ENCODE assay signal across 12 mouse cellular contexts in the genomic region with DNA sequence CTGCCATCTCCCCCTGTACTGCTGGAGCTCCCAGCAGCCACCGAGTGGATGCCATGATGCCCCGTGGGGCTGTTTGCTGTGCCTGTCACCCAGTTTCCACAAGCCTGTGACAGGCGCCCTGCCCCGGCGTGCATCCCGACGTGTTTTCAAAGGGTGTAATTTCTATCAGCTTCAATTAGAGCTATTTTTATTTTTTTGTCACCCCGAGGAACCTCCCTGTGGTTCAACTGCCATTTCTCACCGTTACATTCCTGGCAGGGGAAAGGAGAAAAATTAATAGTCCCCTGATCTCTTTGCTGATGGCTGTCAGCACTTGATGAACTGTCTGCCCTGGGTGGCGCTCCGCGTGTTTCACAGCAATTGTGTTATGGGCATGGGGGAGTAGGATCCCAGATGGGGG.
DNase-seq lines count a peak whose midpoint lies in the region; ATAC-seq and TF ChIP-seq lines count a peak whose summit lies in the region.
"Had no signal": no experiment of that assay in that cellular context is flagged by ENCODE, and none has a peak within 500 bp of the region (broad histone marks: within the 10 kb centered on the region; RNA-seq: fewer than 3 reads in every experiment).

No protein-coding gene starts in this region.

- peak overlapping the region; percentile 34 for H3K9ac ChIP-seq in liver, embryonic 13.5 days
- H3K9ac ChIP-seq in liver, embryonic 11.5 days (ENCODE audit: low read depth, low read length): no peak overlapping the region
- H3K9ac ChIP-seq in forebrain, embryonic 16.5 days (replicated peaks; ENCODE audit: low read depth, low read length): peak overlapping the region; percentile 26; the same call in 1 of the 2 replicates
- no peak overlapping the region for H3K9ac ChIP-seq in liver, postnatal 0 days (replicated peaks)
- H3K9ac ChIP-seq in neural tube, embryonic 14.5 days (replicated peaks; ENCODE audit: low read depth, low read length): no peak overlapping the region

- TF ChIP-seq CTCF in liver, postnatal 0 days (IDR thresholded peaks at IDR 0.05; ENCODE audit: low read depth): no peak
- TF ChIP-seq CTCF in lung, adult 2 months (IDR thresholded peaks at IDR 0.05; ENCODE audit: insufficient read depth, low read length): no peak

- peaks cover 72% of the 10 kb centered on the region for H3K4me1 ChIP-seq in liver, embryonic 13.5 days (replicated peaks)
- H3K4me1 ChIP-seq in liver, embryonic 11.5 days (replicated peaks; ENCODE audit: control insufficient read depth, insufficient read depth, low read length): peaks cover 39% of the 10 kb centered on the region
- H3K4me1 ChIP-seq in forebrain, embryonic 16.5 days (replicated peaks; ENCODE audit: control insufficient read depth, insufficient read depth, low read length): peaks cover 60% of the 10 kb centered on the region
- H3K4me1 ChIP-seq in liver, postnatal 0 days (ENCODE audit: insufficient read depth): peaks cover 9% of the 10 kb centered on the region
- H3K4me1 ChIP-seq in neural tube, embryonic 14.5 days (ENCODE audit: control insufficient read depth, insufficient read depth, low read length): peaks cover 58% of the 10 kb centered on the region
- no peaks in the 10 kb centered on the region for H3K4me1 ChIP-seq in lung, adult 2 months (ENCODE audit: control insufficient read depth, insufficient read depth, low read length)

- H3K9me3 ChIP-seq in liver, embryonic 13.5 days (replicated peaks): peaks cover 2% of the 10 kb centered on the region; the same call in 1 of the 2 replicates
- no peaks in the 10 kb centered on the region for H3K9me3 ChIP-seq in liver, embryonic 11.5 days (ENCODE audit: control insufficient read depth, low read length)
- H3K9me3 ChIP-seq in forebrain, embryonic 16.5 days (ENCODE audit: control insufficient read depth, low read length): no peaks in the 10 kb centered on the region
- H3K9me3 ChIP-seq in liver, postnatal 0 days (ENCODE audit: low read length): no peaks in the 10 kb centered on the region; the same call in 1 of the 2 replicates
- no peaks in the 10 kb centered on the region for H3K9me3 ChIP-seq in neural tube, embryonic 14.5 days (ENCODE audit: control insufficient read depth, low read length)

- 0 out of 2 replicates have a peak overlapping the region, but pooled peaks have one; percentile 16 for H3K27ac ChIP-seq in liver, embryonic 13.5 days
- H3K27ac ChIP-seq in liver, embryonic 11.5 days (ENCODE audit: low read depth, low read length): no peak overlapping the region
- H3K27ac ChIP-seq in forebrain, embryonic 16.5 days (ENCODE audit: low read length): peak overlapping the region; percentile 27; the same call in 1 of the 2 replicates
- H3K27ac ChIP-seq in liver, postnatal 0 days (ENCODE audit: low read depth): no peak overlapping the region
- H3K27ac ChIP-seq in neural tube, embryonic 14.5 days (ENCODE audit: low read depth, low read length): peak overlapping the region; percentile 45

- peaks cover 6% of the 10 kb centered on the region for H3K27me3 ChIP-seq in liver, embryonic 13.5 days
- no peaks in the 10 kb centered on the region for H3K27me3 ChIP-seq in liver, embryonic 11.5 days (replicated peaks; ENCODE audit: control insufficient read depth, insufficient read depth, low read length)
- no peaks in the 10 kb centered on the region for H3K27me3 ChIP-seq in forebrain, embryonic 16.5 days (replicated peaks; ENCODE audit: control insufficient read depth, insufficient read depth, low read length)
- no peaks in the 10 kb centered on the region; the same call in 1 of the 2 replicates for H3K27me3 ChIP-seq in liver, postnatal 0 days (ENCODE audit: insufficient read depth, low read length)
- H3K27me3 ChIP-seq in neural tube, embryonic 14.5 days (ENCODE audit: control insufficient read depth, insufficient read depth, low read length): no peaks in the 10 kb centered on the region

- H3K4me3 ChIP-seq in liver, embryonic 13.5 days (replicated peaks): no peak overlapping the region
- H3K4me3 ChIP-seq in liver, embryonic 11.5 days (ENCODE audit: low read depth, low read length): no peak overlapping the region
- no peak overlapping the region for H3K4me3 ChIP-seq in forebrain, embryonic 16.5 days (replicated peaks; ENCODE audit: low read length)
- H3K4me3 ChIP-seq in liver, postnatal 0 days (ENCODE audit: low read depth, low read length): no peak overlapping the region
- H3K4me3 ChIP-seq in neural tube, embryonic 14.5 days (ENCODE audit: low read depth, low read length): no peak overlapping the region
- H3K4me3 ChIP-seq in lung, adult 2 months (replicated peaks; ENCODE audit: extremely low read depth, low read depth, low read length): no peak overlapping the region
- H3K4me3 ChIP-seq: myocyte had no signal

- 0 out of 2 replicates have a peak, but pooled peaks have one; percentile 22 for TF ChIP-seq EP300 in liver, postnatal 0 days (IDR thresholded peaks at IDR 0.05; ENCODE audit: low read depth)

- ATAC-seq in liver, embryonic 13.5 days (ENCODE audit: low read depth): no peak
- no peak for ATAC-seq in liver, embryonic 11.5 days (replicated peaks; ENCODE audit: low FRiP score)
- peak; percentile 30; the same call in 1 of the 2 replicates for ATAC-seq in forebrain, embryonic 16.5 days
- ATAC-seq in liver, postnatal 0 days: no peak
- no peak for ATAC-seq in neural tube, embryonic 14.5 days (ENCODE audit: low read depth)

- no peak for DNase-seq in liver, embryonic 13.5 days
- no peak for DNase-seq in liver, embryonic 11.5 days (ENCODE audit: low spot score)
- no peak for DNase-seq in liver, postnatal 0 days
- no peak for DNase-seq in right cerebral cortex, postnatal 4 days
- no peak for DNase-seq in lung, adult 2 months
- DNase-seq in left cerebral cortex, adult 9 months (ENCODE audit: low spot score in 2 of 2): no peak
- DNase-seq: gastrocnemius, postnatal 25 days; heart, postnatal 10 days; kidney, adult 8-10 months had no signal

- no peak for TF ChIP-seq POLR2A in lung, adult 2 months (IDR thresholded peaks at IDR 0.05; ENCODE audit: borderline replicate concordance, extremely low read depth, low read depth, low read length)

- no peaks in the 10 kb centered on the region for H3K36me3 ChIP-seq in liver, embryonic 13.5 days
- H3K36me3 ChIP-seq in liver, embryonic 11.5 days (ENCODE audit: control insufficient read depth, insufficient read depth, low read length): no peaks in the 10 kb centered on the region
- H3K36me3 ChIP-seq in forebrain, embryonic 16.5 days (ENCODE audit: control insufficient read depth, insufficient read depth): no peaks in the 10 kb centered on the region
- no peaks in the 10 kb centered on the region for H3K36me3 ChIP-seq in liver, postnatal 0 days (replicated peaks; ENCODE audit: insufficient read depth, low read length)
- H3K36me3 ChIP-seq in neural tube, embryonic 14.5 days (ENCODE audit: control insufficient read depth, insufficient read depth, low read length): no peaks in the 10 kb centered on the region

- H3K4me2 ChIP-seq in liver, embryonic 13.5 days: peak overlapping the region; percentile 30
- H3K4me2 ChIP-seq in liver, embryonic 11.5 days: no peak overlapping the region
- H3K4me2 ChIP-seq in forebrain, embryonic 16.5 days (ENCODE audit: low read length): no peak overlapping the region
- H3K4me2 ChIP-seq in liver, postnatal 0 days (ENCODE audit: low read depth, low read length): no peak overlapping the region
- H3K4me2 ChIP-seq in neural tube, embryonic 14.5 days (ENCODE audit: low read depth, low read length): no peak overlapping the region

- WGBS in liver, embryonic 13.5 days (ENCODE audit: insufficient replicate concordance): 45% methylated on average over 12 of the region's 12 CpGs
- WGBS in liver, embryonic 11.5 days: 74% methylated on average over 12 of the region's 12 CpGs
- 29% methylated on average over 12 of the region's 12 CpGs for WGBS in forebrain, embryonic 16.5 days
- 34% methylated on average over 12 of the region's 12 CpGs for WGBS in liver, postnatal 0 days (ENCODE audit: insufficient replicate concordance)
- 31% methylated on average over 12 of the region's 12 CpGs for WGBS in neural tube, embryonic 14.5 days
- WGBS in lung, adult 2 months: 76% methylated on average over 12 of the region's 12 CpGs

Comparison
In these comparisons a context has a peak if more than half of its experiments do, and no peak if none do; other contexts are left out.
1. H3K27ac ChIP-seq: peak in liver, embryonic 13.5 days (single experiment), forebrain, embryonic 16.5 days (single experiment) and neural tube, embryonic 14.5 days (single experiment); none in liver, embryonic 11.5 days (single experiment) and liver, postnatal 0 days (single experiment).
2. H3K9ac ChIP-seq: peak in liver, embryonic 13.5 days (single experiment) and forebrain, embryonic 16.5 days (single experiment); none in liver, embryonic 11.5 days (single experiment), liver, postnatal 0 days (single experiment) and neural tube, embryonic 14.5 days (single experiment).